Mouse (Mus musculus) CD4-positive, CD25-positive, alpha-beta regulatory T cell, adult 2 months (primary cell): ENCODE results near the gene Cutc.

Experiments used
- DNase-seq: peaks from one replicate; pipeline ENCODE4 v3.0.0-alpha.2; 2012; ENCODE audit warnings: low read depth, low spot score

Gene Cutc

GRCm38 (mm10) chr19:43753226-43753835 is 535 bp downstream of the Cutc start:
- DNase-seq = peak; percentile 93

GRCm38 (mm10) chr19:43754237-43754636 is 1.4 kb downstream of the Cutc start:
- DNase-seq = no peak

- DNase-seq = no peak
These were observed 2.1 kb downstream of the Cutc start for GRCm38 (mm10) chr19:43754872-43755271.

GRCm38 (mm10) chr19:43760504-43760903 is 7.7 kb downstream of the Cutc start:
- peak; percentile 90 for DNase-seq

GRCm38 (mm10) chr19:43761543-43762256 is 8.9 kb downstream of the Cutc start:
- DNase-seq = no peak

- no peak for DNase-seq
These were observed 9.6 kb downstream of the Cutc start for GRCm38 (mm10) chr19:43762410-43762809.

- DNase-seq = no peak
These were observed 13.7 kb downstream of the Cutc start for GRCm38 (mm10) chr19:43766451-43766850.

- no peak for DNase-seq
These were observed 14.9 kb downstream of the Cutc start for GRCm38 (mm10) chr19:43767549-43768322.

- DNase-seq = no peak
These were observed 16.7 kb downstream of the Cutc start for GRCm38 (mm10) chr19:43769366-43769960.

GRCm38 (mm10) chr19:43770584-43770983 is 17.8 kb downstream of the Cutc start:
- no peak for DNase-seq

GRCm38 (mm10) chr19:43771499-43771969 is 18.7 kb downstream of the Cutc start:
- DNase-seq = peak; percentile 38

GRCm38 (mm10) chr19:43772311-43772710 is 19.5 kb downstream of the Cutc start:
- DNase-seq = no peak

GRCm38 (mm10) chr19:43775433-43775832 is 22.6 kb downstream of the Cutc start:
- no peak for DNase-seq

- DNase-seq = no peak
These were observed 23.8 kb downstream of the Cutc start for GRCm38 (mm10) chr19:43776561-43776960.

- no peak for DNase-seq
These were observed 24.5 kb downstream of the Cutc start for GRCm38 (mm10) chr19:43777308-43777707.

GRCm38 (mm10) chr19:43780391-43780790 is 27.6 kb downstream of the Cutc start:
- no peak for DNase-seq

- DNase-seq = no peak
These were observed 29.2 kb downstream of the Cutc start, which contains the start of gene Abcc2 for GRCm38 (mm10) chr19:43781980-43782379. Abcc2 (plus strand) TSS chr19:43782192.

GRCm38 (mm10) chr19:43784761-43785160 is 32.0 kb downstream of the Cutc start:
- no peak for DNase-seq

GRCm38 (mm10) chr19:43786249-43787026 is 33.6 kb downstream of the Cutc start:
- DNase-seq = no peak

GRCm38 (mm10) chr19:43789817-43790216 is 37.0 kb downstream of the Cutc start:
- DNase-seq = no peak

GRCm38 (mm10) chr19:43792537-43792936 is 39.7 kb downstream of the Cutc start:
- DNase-seq = no peak
